Mouse (Mus musculus) hindlimb bud, embryonic 11.5 days (tissue): ENCODE results near the gene Map2.

ENCODE experiments used
- DNase-seq: peaks from one replicate; pipeline ENCODE4 v3.0.0-alpha.2; 2012; ENCODE audit warnings: low read depth, low spot score; ENCODE audit errors: extremely low spot score

Map2 gene

DNA sequence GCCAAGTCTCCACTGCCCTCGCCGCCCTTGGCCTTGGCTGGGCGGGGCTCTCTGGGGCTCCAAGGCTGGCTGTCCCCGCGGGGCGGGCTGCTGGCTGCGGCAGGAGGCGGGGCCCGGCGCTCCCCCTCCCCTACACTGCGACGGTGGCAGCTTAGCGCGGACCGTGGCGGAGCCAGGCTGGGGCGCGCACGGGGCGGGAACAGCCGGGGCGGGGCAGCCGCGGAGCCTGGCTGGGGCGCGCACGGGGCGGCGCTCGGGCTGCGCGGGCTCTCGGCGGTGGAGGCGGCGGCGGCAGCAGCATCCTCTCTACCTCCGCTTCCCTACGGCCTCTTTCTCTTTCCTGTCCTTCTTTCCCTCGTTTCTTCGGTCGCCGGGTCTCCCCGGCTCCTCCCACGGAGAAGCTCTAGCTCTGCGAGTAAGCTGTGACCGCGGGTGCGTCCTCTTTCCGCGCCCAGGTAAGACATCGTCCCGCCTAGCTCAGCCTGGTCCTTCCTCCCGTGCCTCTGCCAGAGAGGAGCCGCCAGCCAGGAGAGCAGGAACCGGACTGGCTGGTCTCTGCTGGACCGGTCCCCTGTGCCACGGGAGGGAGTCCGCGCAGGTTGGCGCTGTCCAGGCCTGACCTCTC lies at the start of gene Map2:
Map2 (plus strand) TSS at position 233 of the 625 bp plus-strand sequence.
- no peak for DNase-seq

DNA sequence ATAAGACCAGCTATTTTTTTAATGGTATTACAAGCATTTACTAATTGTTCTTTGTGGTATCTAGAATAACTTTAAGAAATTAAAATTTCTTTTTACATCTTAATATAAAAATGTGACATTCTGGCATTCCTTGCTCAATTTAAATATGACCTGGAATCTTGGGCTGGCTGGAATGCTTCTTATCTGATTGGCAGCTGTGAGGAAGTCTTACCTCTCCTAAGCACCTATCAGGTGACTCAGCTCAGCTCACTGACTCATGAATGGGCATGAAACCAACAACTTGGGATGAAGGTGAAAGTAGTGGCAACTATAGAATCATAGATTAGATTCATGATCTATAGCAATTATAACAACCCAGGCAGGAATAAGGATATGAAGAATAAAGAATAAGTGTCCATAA lies 42.1 kb upstream of the Map2 start:
- DNase-seq, result no peak

DNA sequence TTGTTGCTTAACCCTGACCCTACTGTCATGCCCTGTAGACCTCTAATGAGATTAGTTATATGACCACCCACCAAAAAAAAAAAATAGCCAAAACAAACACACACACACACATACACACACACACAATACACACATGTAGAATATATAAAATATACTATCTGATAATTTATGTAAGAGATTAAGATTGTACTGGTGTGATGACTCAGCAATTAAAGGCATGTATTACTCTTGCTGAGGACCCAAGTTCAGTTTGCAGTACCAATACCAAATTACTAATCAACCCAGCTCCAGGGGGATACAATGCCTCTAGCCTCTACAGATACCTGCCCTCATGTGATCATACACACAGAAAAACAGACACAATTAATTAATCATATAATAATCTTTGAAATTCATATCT lies 39.7 kb upstream of the Map2 start:
- DNase-seq, result no peak

DNA sequence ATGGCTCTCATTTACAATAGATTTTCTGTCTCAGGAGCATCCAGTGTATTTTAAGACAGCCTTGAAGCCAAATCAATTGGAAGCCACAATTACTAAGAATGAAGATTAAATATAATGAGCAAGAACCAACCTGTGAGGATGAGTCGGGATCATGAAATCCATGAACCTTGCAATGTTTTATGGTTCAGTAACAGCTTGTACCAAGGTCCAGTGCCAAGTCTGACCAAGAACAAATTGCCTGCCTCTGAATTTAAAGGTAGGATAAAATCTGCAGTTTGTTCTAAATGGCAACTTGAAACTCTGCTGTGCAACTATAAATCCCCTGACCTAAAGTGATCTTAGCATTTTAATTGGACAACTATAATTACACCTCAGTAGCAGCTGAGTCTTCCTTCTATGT lies 34.4 kb upstream of the Map2 start:
- DNase-seq, result no peak

DNA sequence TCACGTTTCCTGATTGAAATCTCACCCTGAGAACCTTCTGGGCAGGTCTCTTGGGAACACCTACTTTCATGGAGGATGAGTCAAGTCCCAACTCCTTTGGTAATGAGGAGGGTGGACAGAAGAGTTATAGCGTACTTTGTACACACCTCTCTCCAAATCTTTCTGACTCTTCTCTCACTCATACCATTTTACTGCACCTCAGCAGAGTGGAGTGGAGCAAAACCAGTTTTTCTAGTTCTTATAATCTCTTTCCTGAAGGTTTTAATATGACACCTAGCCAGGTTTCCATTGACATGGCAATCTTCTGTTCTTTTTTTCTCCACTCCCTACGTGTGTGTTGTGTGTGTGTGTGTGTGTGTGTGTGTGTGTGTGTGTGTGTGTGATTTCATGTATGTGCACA lies 29.9 kb upstream of the Map2 start:
- no peak for DNase-seq

DNA sequence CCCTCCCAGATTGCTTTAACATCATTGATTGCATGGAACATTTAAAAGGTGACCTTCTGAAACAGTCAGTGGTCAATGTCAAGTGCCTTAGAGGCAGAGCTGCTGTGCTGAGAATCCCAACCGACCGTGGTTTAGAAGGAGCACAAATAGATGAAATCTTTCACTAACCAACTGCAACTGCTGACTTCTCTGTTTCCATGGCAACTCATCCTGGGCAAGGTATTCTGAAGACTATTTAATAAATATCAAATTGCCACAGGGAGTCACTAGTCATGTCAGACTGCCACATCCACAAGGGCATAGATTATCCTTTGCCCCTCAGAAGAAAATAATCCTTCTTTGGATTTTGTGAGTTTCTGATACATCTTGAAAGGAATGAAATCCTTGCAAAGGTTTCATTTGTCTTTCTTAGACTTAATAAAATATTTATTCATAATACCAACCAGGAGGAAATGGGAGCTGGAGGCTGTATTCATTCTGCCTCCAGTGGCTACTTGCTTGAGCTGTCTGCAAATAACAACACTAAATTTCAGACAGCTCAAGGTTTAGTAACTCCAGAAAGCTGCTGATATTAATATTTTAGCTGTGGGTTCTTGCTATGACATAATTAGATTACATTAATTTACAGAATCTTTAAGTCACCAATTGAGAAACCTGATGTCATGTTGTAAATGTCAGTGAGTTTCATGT lies 26.1 kb upstream of the Map2 start:
- no peak for DNase-seq

DNA sequence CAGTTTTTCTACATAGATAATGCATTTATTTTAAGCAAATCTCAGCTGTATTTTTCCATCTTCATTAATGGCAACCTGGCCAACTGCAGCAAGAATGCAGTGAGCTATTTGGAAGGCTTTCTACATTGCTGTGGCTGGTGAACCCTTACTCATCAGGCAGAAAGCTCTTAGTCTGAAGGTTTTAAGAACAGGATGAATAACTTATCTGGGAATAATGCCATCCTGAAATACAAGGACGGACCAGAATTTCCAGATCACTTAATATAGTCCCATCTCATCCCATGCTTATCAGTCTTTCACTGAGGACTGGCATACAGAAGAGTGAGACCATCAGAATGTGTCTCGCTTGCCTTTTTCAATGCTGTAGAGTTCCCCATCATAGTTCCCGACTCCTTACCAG lies 24.3 kb upstream of the Map2 start:
- DNase-seq, result no peak

DNA sequence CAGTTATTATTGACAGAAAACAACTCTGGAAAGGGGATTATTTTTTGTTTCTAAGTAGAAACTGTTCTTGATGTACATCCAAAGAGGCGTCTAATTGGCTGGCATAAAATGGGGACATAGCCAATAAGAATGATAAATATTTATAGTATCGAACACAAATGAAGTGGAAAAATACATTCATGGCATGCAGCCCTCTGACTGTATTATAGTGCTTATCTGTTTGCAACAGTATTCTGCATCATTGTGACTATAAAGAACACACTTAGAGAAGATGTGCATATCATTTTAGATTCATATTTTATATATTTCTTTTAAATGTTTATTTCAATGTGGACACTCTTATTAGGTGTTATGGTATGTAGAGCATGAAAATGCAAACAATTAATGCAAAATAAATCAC lies 17.9 kb upstream of the Map2 start:
- DNase-seq, result no peak

DNA sequence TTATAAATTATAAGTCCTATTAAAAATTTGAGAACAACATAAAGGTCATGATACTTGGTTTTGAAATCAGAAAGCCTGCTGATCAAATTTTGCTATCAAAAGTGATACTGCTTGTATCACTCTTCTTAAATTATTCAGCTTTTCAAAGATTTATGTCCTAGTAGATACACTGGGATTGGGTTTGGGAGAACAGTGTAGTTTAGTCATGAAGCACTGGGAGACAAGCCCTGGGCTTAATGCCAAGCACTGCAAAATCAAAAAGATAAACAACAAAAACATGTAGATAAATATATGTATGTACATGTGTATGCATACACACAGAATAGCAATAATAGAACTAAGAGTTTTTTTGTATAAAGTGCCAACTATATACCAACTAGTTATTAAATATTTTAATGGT lies 17.5 kb upstream of the Map2 start:
- no peak for DNase-seq

DNA sequence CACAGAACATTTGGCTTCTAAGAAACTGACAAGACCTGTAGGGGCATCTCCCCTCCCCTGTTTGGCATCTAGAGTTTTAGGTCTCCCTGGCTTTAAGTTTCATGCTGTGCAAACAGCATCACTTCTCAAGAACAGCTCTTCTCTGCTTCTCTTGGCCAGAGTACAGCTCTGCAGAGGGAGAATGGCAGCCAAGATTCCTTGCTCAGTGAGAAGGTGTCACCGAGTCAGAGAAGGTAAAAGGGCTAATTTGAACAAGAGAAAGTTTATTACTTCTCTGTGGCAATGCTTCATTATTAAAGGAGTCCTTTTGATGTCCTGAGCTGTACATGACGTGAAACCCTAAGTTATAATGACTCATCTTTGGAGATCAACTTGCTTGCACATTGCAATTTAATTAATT lies 10.4 kb upstream of the Map2 start:
- no peak for DNase-seq

DNA sequence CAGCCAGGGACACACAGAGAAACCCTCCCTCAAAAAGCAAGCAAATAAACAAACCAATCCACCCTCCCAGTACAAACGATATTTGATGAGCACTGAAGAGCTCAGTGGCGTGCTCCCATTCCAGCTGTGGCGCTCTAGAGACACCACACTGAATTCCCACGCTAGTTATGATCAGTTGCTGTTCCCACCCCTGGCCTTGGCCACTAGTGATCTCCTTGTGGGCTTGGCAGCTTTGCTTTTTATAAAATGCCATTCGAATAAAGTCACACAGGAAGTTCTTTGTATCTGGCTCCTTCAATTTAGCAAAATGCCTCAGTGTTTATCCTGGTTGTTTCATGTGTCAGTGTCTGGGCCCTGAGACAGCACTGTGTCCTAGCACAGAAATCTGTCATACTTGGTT lies 6.4 kb upstream of the Map2 start:
- DNase-seq, result no peak

DNA sequence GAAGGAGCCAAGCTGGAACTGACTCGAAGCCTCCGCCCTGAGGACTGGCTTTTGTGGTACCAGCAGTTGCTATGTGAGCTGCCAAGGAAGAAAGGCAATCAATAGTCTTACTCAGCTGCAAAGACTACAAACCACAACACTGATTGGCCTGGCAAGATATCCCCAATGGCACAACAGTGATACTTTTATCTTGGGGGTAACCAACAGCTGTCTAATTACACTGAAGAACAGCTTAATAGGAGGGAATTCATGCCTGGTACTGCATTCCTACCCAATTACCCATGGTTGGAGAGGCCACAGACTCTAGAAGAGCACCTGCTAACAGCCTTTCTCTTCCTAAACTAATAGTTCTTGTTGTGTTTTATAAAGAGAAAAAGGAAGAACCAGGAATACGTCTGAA lies 2.9 kb upstream of the Map2 start:
- no peak for DNase-seq

DNA sequence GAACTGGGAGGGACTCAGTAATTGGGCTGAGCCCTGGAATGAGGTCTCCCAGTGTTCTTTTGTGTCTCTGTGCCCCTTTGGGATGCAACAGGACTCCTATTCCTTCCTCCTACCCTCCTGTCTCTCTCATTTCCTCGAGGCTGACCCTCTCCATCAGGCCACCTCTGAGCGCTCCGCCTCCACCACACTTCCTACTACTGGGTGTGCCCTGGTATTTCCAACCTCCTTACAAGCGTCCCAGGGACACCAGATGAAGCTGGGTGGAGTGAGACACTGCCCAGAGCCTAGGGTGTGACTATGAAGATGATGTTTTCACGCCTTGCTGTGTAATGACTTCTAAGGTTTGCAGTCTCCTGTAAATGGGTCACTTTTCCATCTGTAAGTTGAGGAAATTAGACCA lies 1.4 kb upstream of the Map2 start:
- no peak for DNase-seq

DNA sequence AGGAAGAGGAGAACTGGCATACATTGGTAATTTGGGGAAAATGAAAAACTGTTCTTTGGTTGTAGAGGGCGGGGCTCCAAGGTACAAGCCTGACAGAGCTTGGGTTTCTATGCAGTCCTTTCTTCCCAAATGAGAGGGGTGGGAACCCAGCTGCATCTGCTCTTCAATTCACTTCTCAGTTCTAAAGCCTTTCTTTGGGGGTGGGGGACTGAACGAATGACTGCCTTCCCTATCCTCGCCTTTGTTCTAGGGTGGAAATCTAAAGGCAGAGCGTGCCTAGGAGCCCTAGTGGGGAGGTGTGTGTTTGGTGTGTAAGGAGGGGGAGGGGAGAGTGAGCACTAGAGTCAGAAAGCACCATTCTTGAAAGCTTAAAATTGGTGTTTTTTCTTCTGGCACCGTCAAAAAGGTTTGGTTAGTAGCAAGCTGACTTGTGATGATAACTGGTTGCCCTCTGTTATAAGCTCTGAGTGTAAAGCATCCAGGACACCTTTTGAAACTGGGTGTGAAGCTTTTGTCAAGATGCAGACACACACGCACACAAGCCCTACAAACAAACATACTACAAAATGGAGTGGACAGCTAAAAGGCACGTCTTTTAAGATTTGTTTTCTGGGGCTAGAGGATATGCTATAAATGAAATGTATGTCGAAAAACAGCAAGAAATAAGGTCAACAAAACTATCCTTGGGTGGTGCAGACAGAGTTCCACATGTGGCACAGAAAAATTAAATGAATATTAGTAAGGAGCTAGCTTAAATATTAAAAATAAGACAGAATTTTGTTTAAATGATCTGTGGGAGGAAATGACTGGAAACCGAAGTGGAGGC lies 1.2 kb downstream of the Map2 start:
- no peak for DNase-seq

DNA sequence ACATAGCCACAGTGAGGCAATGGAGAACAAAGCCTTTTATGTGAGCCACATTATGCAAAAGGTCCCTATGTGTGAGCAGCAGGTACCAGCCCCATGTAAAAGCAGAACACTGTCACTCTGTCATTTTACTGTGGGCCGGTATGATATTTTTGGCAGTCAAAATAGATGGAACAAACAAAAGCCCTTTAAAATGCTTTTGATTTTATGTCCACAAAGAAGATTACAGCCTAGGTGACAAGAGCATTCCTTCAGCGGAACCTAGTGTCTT lies 1.7 kb downstream of the Map2 start:
- no peak for DNase-seq

DNA sequence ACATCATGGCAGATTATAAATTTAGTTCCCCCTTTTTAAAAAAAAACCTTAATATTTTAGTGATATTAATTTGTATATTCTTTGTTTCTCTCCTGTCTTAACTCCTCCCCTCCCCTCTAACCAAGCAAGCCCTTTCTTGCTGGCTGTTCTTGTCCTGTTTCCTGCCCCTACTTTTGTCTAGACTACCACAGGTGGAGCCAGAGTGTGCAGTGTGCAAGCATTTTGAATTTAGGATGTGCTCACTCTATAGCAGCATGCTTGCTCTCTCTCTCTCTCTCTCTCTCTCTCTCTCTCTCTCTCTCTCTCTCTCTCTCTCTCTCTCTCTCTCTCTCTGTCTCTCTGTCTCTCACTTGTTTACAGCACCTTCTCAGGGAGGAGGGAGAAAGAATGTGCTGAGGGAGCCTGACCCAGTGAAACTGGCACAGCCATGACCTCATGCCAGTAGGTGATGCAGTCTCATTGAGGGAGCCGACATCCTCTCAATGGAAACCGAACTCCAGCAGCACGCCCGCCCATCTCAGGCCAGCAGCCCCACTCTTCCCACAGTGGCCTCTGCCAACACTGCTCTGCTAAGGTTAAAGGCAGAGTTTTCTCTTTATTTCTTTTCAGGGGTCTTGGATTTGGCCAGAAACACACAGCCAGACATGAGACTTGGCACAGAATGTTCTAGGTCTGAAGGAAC lies 2.6 kb downstream of the Map2 start:
- no peak for DNase-seq

DNA sequence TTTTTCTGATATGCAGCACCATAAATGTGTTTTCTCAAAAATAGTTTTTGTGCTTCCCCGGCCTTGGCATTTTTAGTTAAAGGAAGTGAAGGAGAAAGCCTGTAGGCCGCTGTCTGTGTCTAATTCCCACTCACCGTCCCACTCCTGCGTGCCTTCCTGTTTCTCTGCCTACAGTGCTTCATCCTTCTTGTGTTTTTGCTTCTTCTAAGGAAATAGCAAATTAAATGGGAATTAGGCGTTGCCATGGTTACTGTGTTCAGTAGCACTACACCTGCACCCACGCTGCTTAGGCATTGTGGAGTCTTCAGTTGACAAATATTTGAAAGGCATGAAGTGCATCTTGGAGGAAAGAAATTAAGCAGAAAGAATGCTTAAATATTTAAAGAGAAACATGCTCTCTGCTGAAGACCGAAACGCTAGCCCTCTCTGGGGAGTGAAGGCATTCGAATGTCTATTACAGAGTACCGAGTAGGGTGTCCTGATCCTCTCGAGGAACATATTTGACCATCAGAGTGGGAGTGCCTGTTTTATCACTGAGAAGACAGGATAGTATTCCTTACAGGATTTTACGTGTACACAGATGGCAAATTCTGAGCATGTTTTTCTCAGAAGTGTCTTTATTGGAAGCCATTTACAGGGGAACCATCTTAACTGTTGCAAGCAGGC lies 12.1 kb downstream of the Map2 start:
- no peak for DNase-seq

DNA sequence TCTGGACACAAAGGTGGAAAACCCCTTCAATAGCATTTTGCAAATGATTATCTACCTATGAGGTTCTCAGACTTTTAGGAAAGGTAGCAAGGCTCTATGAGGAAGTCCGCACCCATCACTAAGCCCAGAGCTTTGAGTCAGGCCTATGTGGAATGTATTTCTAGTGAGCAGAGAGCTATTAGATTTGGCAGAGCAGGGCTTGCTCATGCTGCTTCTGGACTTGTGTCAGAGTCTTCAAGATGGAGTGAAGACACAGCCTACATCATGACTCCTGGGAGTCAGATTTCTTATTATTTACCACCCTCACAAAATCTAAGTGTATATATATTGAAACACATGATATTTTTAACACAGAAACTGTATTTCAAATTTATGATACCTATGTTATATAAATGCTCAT lies 17.3 kb downstream of the Map2 start:
- no peak for DNase-seq

DNA sequence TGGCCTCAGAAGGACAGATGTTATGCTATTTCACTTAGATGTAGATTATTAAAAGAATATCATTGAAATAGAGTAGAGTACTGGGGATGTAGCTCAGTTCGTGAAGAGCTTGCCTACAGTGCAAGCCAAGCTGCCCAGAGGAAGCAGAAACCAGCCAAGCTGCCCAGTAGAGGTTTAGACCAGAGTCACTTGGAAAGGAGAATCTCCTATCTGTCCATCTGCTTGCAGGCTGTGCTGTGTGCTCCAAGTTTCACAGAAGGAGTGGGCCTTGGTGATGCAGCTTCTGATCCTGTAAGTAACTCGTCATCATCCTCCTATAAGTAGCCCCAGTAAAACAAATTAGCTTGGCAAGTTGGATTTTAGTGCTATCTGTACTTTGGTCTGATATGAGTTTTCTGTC lies 17.8 kb downstream of the Map2 start:
- DNase-seq, result no peak

DNA sequence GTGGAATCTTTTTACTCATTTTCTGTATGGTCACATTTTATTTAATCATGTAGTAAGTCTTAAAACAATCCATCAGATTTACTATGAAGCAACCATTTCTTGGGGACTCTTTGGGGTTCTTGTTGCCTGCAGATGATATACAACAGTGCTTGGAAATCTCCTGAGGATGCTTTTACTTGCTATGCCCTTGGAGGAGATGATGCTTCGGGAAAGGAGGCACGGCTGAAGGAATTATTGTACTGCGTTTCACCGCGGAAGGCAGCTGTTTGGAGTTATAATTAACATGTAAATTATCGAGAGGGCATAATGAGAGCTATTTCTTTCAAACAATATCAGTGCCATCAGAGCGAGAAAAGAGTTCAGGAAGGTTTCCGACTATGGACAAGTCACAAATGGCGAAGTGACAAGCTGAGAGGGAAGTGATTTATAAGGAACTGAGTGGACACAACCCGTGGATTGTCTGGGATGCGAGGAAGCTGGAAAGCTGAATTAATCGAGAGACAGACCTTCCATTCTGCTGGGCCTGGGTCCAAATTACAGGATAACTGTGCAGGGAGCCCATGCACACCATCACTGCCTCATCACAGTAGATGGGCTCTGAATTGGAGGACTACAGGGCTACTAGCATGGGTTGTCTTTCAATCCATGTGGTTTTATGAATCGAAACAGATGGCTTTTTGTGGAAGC lies 20.1 kb downstream of the Map2 start:
- DNase-seq, result no peak

DNA sequence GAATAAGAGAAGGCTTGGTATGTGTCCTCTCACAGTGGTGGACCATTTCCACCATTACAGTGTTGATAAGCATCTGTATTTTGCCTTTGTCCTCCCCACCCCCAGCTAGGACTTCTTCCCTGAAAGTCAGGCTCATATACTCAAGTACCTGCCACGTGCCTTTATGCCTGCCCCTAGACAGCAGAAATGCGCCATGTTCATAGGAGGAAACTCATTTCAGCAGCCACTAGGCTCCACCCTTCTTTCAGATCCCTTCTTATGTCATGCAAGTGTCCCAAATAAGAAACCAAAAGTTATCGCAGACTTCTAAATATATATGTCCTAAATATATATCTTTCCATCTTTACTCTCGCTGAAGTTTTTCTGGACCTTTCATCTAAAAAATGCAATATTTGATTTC lies 21.2 kb downstream of the Map2 start:
- no peak for DNase-seq
